Mouse (Mus musculus): ENCODE results near the gene 1700012B09Rik. TPM values are rescaled to one million over a fixed set of nuclear protein-coding genes. Genes with fewer than 3 reads are reported as not detected.

1700012B09Rik gene
- polyA plus RNA-seq, 1 experiment: not detected

- no peak for DNase-seq
- 89% methylated on average over 3 of the region's 3 CpGs for WGBS
- Histone ChIP-seq H3K4me3 (ENCODE audit: insufficient read depth, low read depth, low read length) (no peak overlapping the region), H3K27me3 (replicated peaks; ENCODE audit: control insufficient read depth, insufficient read depth, low read length) (no peaks in the 10 kb centered on the region), H3K4me1 (ENCODE audit: control insufficient read depth, insufficient read depth, low read length) (no peaks in the 10 kb centered on the region), H3K36me3 (ENCODE audit: control insufficient read depth, insufficient read depth, low read length) (no peaks in the 10 kb centered on the region), H3K27ac (ENCODE audit: insufficient read depth, low read depth, low read length) (no peak overlapping the region)
- TF ChIP-seq POLR2A (IDR thresholded peaks at IDR 0.05; ENCODE audit: low read depth, low read length) (no peak), CTCF (conservative IDR thresholded peaks at IDR 0.05; ENCODE audit: insufficient read depth, insufficient read length, low read depth, low read length) (no peak)
These were observed 16.4 kb downstream of the 1700012B09Rik start for GRCm38 (mm10) chr9:14754469-14754868.

- Histone ChIP-seq H3K27me3 (replicated peaks; ENCODE audit: control insufficient read depth, insufficient read depth, low read length) (no peaks in the 10 kb centered on the region), H3K27ac (ENCODE audit: insufficient read depth, low read depth, low read length) (no peak overlapping the region), H3K4me3 (ENCODE audit: insufficient read depth, low read depth, low read length) (no peak overlapping the region), H3K36me3 (ENCODE audit: control insufficient read depth, insufficient read depth, low read length) (no peaks in the 10 kb centered on the region), H3K4me1 (ENCODE audit: control insufficient read depth, insufficient read depth, low read length) (no peaks in the 10 kb centered on the region)
- TF ChIP-seq CTCF (conservative IDR thresholded peaks at IDR 0.05; ENCODE audit: insufficient read depth, insufficient read length, low read depth, low read length) (no peak), POLR2A (IDR thresholded peaks at IDR 0.05; ENCODE audit: low read depth, low read length) (no peak)
- no peak for DNase-seq
These were observed 16.9 kb downstream of the 1700012B09Rik start for GRCm38 (mm10) chr9:14753947-14754346.

GRCm38 (mm10) chr9:14752001-14752522, 18.8 kb downstream of the 1700012B09Rik start, which contains the start of gene Fut4:
Fut4 (minus strand) TSS chr9:14752393.
- peak within 1 kb of the TSS; percentile 58 for H3K4me3 ChIP-seq (ENCODE audit: insufficient read depth, low read depth, low read length)
- TF ChIP-seq POLR2A (IDR thresholded peaks at IDR 0.05; ENCODE audit: low read depth, low read length): no peak
- H3K27me3 ChIP-seq (replicated peaks; ENCODE audit: control insufficient read depth, insufficient read depth, low read length): no peaks in the 10 kb centered on the region
- H3K27ac ChIP-seq (ENCODE audit: insufficient read depth, low read depth, low read length): no peak within 1 kb of the TSS
- H3K36me3 ChIP-seq (ENCODE audit: control insufficient read depth, insufficient read depth, low read length): no peaks in the 10 kb centered on the region
- WGBS: 1% methylated on average over 28 of the region's 28 CpGs
- peak; percentile 78 for DNase-seq
- no peaks in the 10 kb centered on the region for H3K4me1 ChIP-seq (ENCODE audit: control insufficient read depth, insufficient read depth, low read length)

GRCm38 (mm10) chr9:14751503-14752000, 19.3 kb downstream of the 1700012B09Rik start:
- Histone ChIP-seq H3K36me3 (ENCODE audit: control insufficient read depth, insufficient read depth, low read length) (no peaks in the 10 kb centered on the region), H3K4me1 (ENCODE audit: control insufficient read depth, insufficient read depth, low read length) (no peaks in the 10 kb centered on the region), H3K27me3 (replicated peaks; ENCODE audit: control insufficient read depth, insufficient read depth, low read length) (no peaks in the 10 kb centered on the region), H3K4me3 (ENCODE audit: insufficient read depth, low read depth, low read length) (peak overlapping the region; percentile 58), H3K27ac (ENCODE audit: insufficient read depth, low read depth, low read length) (no peak overlapping the region)
- 2% methylated on average over 49 of the region's 50 CpGs for WGBS
- no peak for TF ChIP-seq POLR2A (IDR thresholded peaks at IDR 0.05; ENCODE audit: low read depth, low read length)
- no peak for TF ChIP-seq CTCF (conservative IDR thresholded peaks at IDR 0.05; ENCODE audit: insufficient read depth, insufficient read length, low read depth, low read length)
- no peak for DNase-seq

GRCm38 (mm10) chr9:14750901-14751502, 19.8 kb downstream of the 1700012B09Rik start:
- Histone ChIP-seq H3K27ac (ENCODE audit: insufficient read depth, low read depth, low read length) (no peak overlapping the region), H3K27me3 (replicated peaks; ENCODE audit: control insufficient read depth, insufficient read depth, low read length) (no peaks in the 10 kb centered on the region), H3K36me3 (ENCODE audit: control insufficient read depth, insufficient read depth, low read length) (no peaks in the 10 kb centered on the region), H3K4me3 (ENCODE audit: insufficient read depth, low read depth, low read length) (peak overlapping the region; percentile 58), H3K4me1 (ENCODE audit: control insufficient read depth, insufficient read depth, low read length) (peaks cover 2% of the 10 kb centered on the region; the same call in 1 of the 2 replicates)
- no peak for DNase-seq
- TF ChIP-seq CTCF (conservative IDR thresholded peaks at IDR 0.05; ENCODE audit: insufficient read depth, insufficient read length, low read depth, low read length): no peak
- TF ChIP-seq POLR2A (IDR thresholded peaks at IDR 0.05; ENCODE audit: low read depth, low read length): no peak
- 70% methylated on average over 42 of the region's 42 CpGs for WGBS

- no peak for DNase-seq
- Histone ChIP-seq H3K27ac (ENCODE audit: insufficient read depth, low read depth, low read length) (no peak within 1 kb of the TSS), H3K4me1 (ENCODE audit: control insufficient read depth, insufficient read depth, low read length) (no peaks in the 10 kb centered on the region), H3K36me3 (ENCODE audit: control insufficient read depth, insufficient read depth, low read length) (no peaks in the 10 kb centered on the region), H3K27me3 (replicated peaks; ENCODE audit: control insufficient read depth, insufficient read depth, low read length) (no peaks in the 10 kb centered on the region), H3K4me3 (ENCODE audit: insufficient read depth, low read depth, low read length) (no peak within 1 kb of the TSS)
- TF ChIP-seq CTCF (conservative IDR thresholded peaks at IDR 0.05; ENCODE audit: insufficient read depth, insufficient read length, low read depth, low read length): no peak
- 88% methylated on average over 19 of the region's 19 CpGs for WGBS
These were observed 30.5 kb downstream of the 1700012B09Rik start, which contains the start of gene Piwil4 for GRCm38 (mm10) chr9:14740151-14740924. Piwil4 (minus strand) TSS chr9:14740733.

- Histone ChIP-seq H3K36me3 (ENCODE audit: control insufficient read depth, insufficient read depth, low read length) (no peaks in the 10 kb centered on the region), H3K27me3 (replicated peaks; ENCODE audit: control insufficient read depth, insufficient read depth, low read length) (no peaks in the 10 kb centered on the region), H3K27ac (ENCODE audit: insufficient read depth, low read depth, low read length) (no peak overlapping the region), H3K4me3 (ENCODE audit: insufficient read depth, low read depth, low read length) (no peak overlapping the region), H3K4me1 (ENCODE audit: control insufficient read depth, insufficient read depth, low read length) (no peaks in the 10 kb centered on the region)
- no peak for DNase-seq
- WGBS: 78% methylated on average over 4 of the region's 4 CpGs
- TF ChIP-seq CTCF (conservative IDR thresholded peaks at IDR 0.05; ENCODE audit: insufficient read depth, insufficient read length, low read depth, low read length): no peak
- TF ChIP-seq POLR2A (IDR thresholded peaks at IDR 0.05; ENCODE audit: low read depth, low read length): no peak
These were observed 31.2 kb downstream of the 1700012B09Rik start for GRCm38 (mm10) chr9:14739498-14740150.
